ENCODE assay signal across 8 mouse cellular contexts in genomic region chr19:44312007-44312360, GRCm38 (mm10). TPM values are rescaled to one million over a fixed set of nuclear protein-coding genes. Genes with fewer than 3 reads are reported as not detected.
DNase-seq lines count a peak whose midpoint lies in the region; ATAC-seq lines count a peak whose summit lies in the region.

No protein-coding gene starts in this region.

- H3K4me2 ChIP-seq in heart, embryonic 12.5 days, result no peak overlapping the region

- WGBS in heart, embryonic 12.5 days, result 26% methylated on average over 4 of the region's 4 CpGs

- H3K4me3 ChIP-seq in heart, embryonic 12.5 days, result no peak overlapping the region

- no peaks in the 10 kb centered on the region for H3K9me3 ChIP-seq in heart, embryonic 12.5 days (replicated peaks)

- H3K27ac ChIP-seq in heart, embryonic 12.5 days (ENCODE audit: poor library complexity, severe bottlenecking), result 0 out of 2 replicates have a peak overlapping the region, but pooled peaks have one; percentile 22

- H3K27me3 ChIP-seq in heart, embryonic 12.5 days (replicated peaks), result no peaks in the 10 kb centered on the region

- H3K9ac ChIP-seq in heart, embryonic 12.5 days, result no peak overlapping the region

- intact Hi-C loops in heart, postnatal 10 days (cut with DNase I), result no loop called here

- peaks cover 13% of the 10 kb centered on the region for H3K36me3 ChIP-seq in heart, embryonic 12.5 days

- peaks cover 18% of the 10 kb centered on the region for H3K4me1 ChIP-seq in heart, embryonic 12.5 days (replicated peaks)

- ATAC-seq in heart, embryonic 12.5 days (ENCODE audit: insufficient number of reproducible peaks, low FRiP score), result no peak

- no peak for DNase-seq in heart, postnatal 10 days
- peak; percentile 47 for DNase-seq in 3134 (ENCODE audit: extremely low read depth, insufficient read length, low spot score)
- peak; percentile 50 for DNase-seq in ZHBTc4 (ENCODE audit: low read depth, low spot score)
- peak; percentile 28 to 75 for DNase-seq in kidney, postnatal 25 days
- no peak for DNase-seq in thymus, postnatal 4 days
- no peak for DNase-seq in lung, postnatal 10 days
- DNase-seq in urinary bladder, postnatal 36 days (ENCODE audit: low spot score in 2 of 2), result no peak

RNA-seq across cellular contexts. Expression of gene Scd2, which starts 18.5 kb away (rescaled TPM):
- 216 and 231 TPM in 2 replicates for polyA plus RNA-seq in heart, embryonic 12.5 days (2016; fragmentation: Nextera tagmentation; extraction: Ambion mirVana)
- total RNA-seq in heart, postnatal 10 days (2021), result 10 to 100 TPM; 30.3 to 34.6 TPM

RNA-seq across cellular contexts. Expression of gene Scd4, which starts 20.9 kb away (rescaled TPM):
- 0.29 and 0.42 TPM in 2 replicates for polyA plus RNA-seq in heart, embryonic 12.5 days (2016; fragmentation: Nextera tagmentation; extraction: Ambion mirVana)
- 10 to 100 TPM; 44.0 to 67.2 TPM for total RNA-seq in heart, postnatal 10 days (2021)

Comparison
In these comparisons a context has a peak if more than half of its experiments do, and no peak if none do; other contexts are left out.
1. DNase-seq: peak in 3134 (single experiment), ZHBTc4 (single experiment) and kidney, postnatal 25 days (2 of 2); none in heart, postnatal 10 days (0 of 2), thymus, postnatal 4 days (single experiment), lung, postnatal 10 days (single experiment) and urinary bladder, postnatal 36 days (0 of 2).